Mouse (Mus musculus) hindbrain, embryonic 11.5 days (tissue): ENCODE data around the gene Higd1c. TPM values are rescaled to one million over a fixed set of nuclear protein-coding genes. Genes with fewer than 3 reads are reported as not detected.
"Not testable (repeated sequence)": the region's sequence is repeated elsewhere in the genome, so short reads cannot be mapped to it uniquely, and the experiment has no call there.

Source experiments
- ATAC-seq: fragments of 200-750 bp; cut with Nextera tagmentation; 2 replicates; pipeline ENCODE4 v1.8.0; 2017; ENCODE audit warnings: mild to moderate bottlenecking, moderate TSS enrichment, moderate library complexity; ENCODE audit not compliant: low FRiP score
- DNase-seq: peaks from one replicate; pipeline ENCODE4 v3.0.0-alpha.2; 2015; ENCODE audit warnings: low spot score
- H3K27ac ChIP-seq: fragments of 300-500 bp; sonication (generic); 2 replicates; pipeline ENCODE4 v1.5.1; 2014; ENCODE audit warnings: mild to moderate bottlenecking, low read depth, low read length
- H3K27me3 ChIP-seq: fragments of 300-500 bp; sonication (generic); 2 replicates; pipeline ENCODE4 v1.6.1; 2014; ENCODE audit warnings: mild to moderate bottlenecking, low read length, moderate library complexity, mixed read lengths; ENCODE audit not compliant: control insufficient read depth, insufficient read depth
- H3K36me3 ChIP-seq: fragments of 300-500 bp; sonication (generic); 2 replicates; pipeline ENCODE4 v1.6.1; 2014; ENCODE audit warnings: mild to moderate bottlenecking, low read length, moderate library complexity, mixed read lengths; ENCODE audit not compliant: control insufficient read depth, insufficient read depth
- H3K4me1 ChIP-seq: fragments of 300-500 bp; sonication (generic); replicated peaks from 2 replicates; pipeline ENCODE4 v1.6.1; 2014; ENCODE audit warnings: low read length, mixed read lengths; ENCODE audit not compliant: control insufficient read depth, insufficient read depth
- H3K4me2 ChIP-seq: fragments of 300-500 bp; sonication (generic); replicated peaks from 2 replicates; pipeline ENCODE4 v1.6.1; 2014; ENCODE audit warnings: mild to moderate bottlenecking, low read depth, low read length
- H3K4me3 ChIP-seq: fragments of 300-500 bp; sonication (generic); 2 replicates; pipeline ENCODE4 v1.5.1; 2014; ENCODE audit warnings: low read depth, low read length
- H3K9ac ChIP-seq: fragments of 300-500 bp; sonication (generic); 2 replicates; pipeline ENCODE4 v1.6.1; 2014; ENCODE audit warnings: low read depth, low read length
- H3K9me3 ChIP-seq: fragments of 300-500 bp; sonication (generic); 2 replicates; pipeline ENCODE4 v1.6.1; 2016; ENCODE audit warnings: low read length; ENCODE audit not compliant: control insufficient read depth
- WGBS: fragments of 180-500 bp; shearing (Covaris S2); extraction: QIAGEN DNeasy Blood & Tissue Kit; methylation state at CpG from one replicate; pipeline ENCODE4 v1.1.7; 2014; 5-methylcytosine and 5-hydroxymethylcytosine counted together
- polyA plus RNA-seq: library from polyadenylated mRNA; unstranded; fragments of >200 nt; fragmentation: Nextera tagmentation; extraction: Ambion mirVana; gene quantifications from 2 replicates; pipeline ENCODE4 v1.2.1, GENCODE M21; 2014

Gene Higd1c
- not detected in 2 replicates for polyA plus RNA-seq

DNA sequence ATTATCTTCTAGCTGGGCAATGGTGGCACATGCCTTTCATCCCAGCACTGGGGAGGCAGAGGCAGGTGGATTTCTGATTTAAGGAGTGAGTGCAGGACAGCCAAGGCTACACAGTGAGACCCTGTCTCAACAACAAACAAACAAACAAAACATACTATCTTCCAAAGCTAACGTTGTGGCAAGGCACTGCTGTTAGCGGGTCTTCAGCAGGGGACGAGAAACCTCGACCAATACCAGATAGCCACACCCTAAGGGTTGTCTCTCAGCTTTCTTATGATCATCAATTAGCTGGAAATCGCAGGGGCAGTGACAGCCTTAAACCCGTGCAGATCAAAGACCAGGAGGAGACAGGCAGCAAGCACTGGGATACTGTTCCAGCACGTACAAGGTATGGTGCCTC is at the start of gene Higd1c:
Gene Higd1c, plus strand, starts transcription at position 301 of the 400 bp plus-strand sequence.
- no peak within 1 kb of the TSS for H3K27ac ChIP-seq
- H3K9ac ChIP-seq = no peak within 1 kb of the TSS
- WGBS = 85% methylated on average over 7 of the region's 7 CpGs
- DNase-seq = no peak
- H3K4me1 ChIP-seq = no peaks in the 10 kb centered on the region
- no peak within 1 kb of the TSS for H3K4me3 ChIP-seq
- H3K27me3 ChIP-seq = no peaks in the 10 kb centered on the region
- no peak for ATAC-seq
- no peaks in the 10 kb centered on the region for H3K36me3 ChIP-seq
- H3K9me3 ChIP-seq = no peaks in the 10 kb centered on the region
- H3K4me2 ChIP-seq = no peak within 1 kb of the TSS

DNA sequence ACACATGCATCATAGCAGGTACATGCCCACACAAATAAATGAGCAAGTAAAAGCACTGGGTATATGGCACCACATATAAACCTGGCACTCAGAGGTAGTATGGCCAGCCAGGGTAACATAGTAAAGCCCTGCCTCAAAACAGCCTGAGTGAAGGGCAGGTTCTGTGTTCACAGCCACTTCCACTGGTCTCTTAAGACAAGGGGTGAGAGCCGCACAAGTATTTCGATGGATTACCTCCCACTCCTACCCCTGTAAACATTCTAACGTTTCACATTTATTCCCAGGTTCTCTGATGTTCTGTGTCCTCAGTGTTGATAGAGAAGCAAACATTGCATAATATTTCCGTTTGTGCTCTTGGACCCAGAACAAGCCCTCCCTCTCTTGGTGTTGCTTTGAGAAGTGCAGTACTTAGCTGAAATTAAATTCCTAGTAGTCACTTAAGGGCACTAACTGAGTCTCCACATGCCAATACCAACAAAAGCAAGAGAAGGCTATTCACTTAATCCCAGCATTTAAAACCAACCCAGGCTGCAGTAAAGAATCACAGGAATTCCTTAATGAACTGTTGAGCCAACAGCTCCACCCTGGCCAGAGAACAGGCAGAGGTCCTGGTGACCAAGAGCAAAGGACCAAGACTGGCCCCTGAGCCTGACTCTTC is 46.2 kb upstream of the Higd1c start:
- H3K27ac ChIP-seq, H3K4me2 ChIP-seq, H3K4me1 ChIP-seq, ATAC-seq, H3K4me3 ChIP-seq, H3K9ac ChIP-seq, H3K36me3 ChIP-seq, H3K9me3 ChIP-seq, DNase-seq, H3K27me3 ChIP-seq: not testable (repeated sequence)
- WGBS = 80% methylated on average over 4 of the region's 4 CpGs

DNA sequence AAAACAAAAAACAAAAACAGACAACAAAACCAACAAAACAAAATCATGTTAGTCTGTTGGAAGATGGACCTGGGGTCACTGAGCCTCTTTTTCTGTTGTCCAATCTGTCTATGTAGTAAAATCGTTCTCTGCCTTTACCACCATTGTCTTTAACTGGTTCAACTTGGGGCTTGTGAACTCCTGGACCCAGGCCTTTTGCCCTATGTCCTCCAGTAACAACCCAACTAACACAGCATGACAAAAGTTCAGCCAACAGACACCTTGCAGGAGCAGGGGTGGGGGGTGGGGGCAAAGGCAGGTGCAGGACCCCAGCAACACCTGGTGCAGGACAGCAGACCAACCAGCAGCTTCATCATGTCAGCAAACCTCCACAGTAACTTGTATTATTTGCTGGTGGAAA is 44.5 kb upstream of the Higd1c start:
- ATAC-seq (no peak), DNase-seq (no peak)
- no peaks in the 10 kb centered on the region for H3K27me3 ChIP-seq
- H3K27ac ChIP-seq = no peak overlapping the region
- H3K36me3 ChIP-seq = no peaks in the 10 kb centered on the region
- no peak overlapping the region for H3K9ac ChIP-seq
- H3K9me3 ChIP-seq = no peaks in the 10 kb centered on the region
- no peak overlapping the region for H3K4me3 ChIP-seq
- whole genome bisulfite sequencing = 84% methylated on average over 1 of the region's 1 CpGs
- H3K4me2 ChIP-seq = no peak overlapping the region
- H3K4me1 ChIP-seq = no peaks in the 10 kb centered on the region

DNA sequence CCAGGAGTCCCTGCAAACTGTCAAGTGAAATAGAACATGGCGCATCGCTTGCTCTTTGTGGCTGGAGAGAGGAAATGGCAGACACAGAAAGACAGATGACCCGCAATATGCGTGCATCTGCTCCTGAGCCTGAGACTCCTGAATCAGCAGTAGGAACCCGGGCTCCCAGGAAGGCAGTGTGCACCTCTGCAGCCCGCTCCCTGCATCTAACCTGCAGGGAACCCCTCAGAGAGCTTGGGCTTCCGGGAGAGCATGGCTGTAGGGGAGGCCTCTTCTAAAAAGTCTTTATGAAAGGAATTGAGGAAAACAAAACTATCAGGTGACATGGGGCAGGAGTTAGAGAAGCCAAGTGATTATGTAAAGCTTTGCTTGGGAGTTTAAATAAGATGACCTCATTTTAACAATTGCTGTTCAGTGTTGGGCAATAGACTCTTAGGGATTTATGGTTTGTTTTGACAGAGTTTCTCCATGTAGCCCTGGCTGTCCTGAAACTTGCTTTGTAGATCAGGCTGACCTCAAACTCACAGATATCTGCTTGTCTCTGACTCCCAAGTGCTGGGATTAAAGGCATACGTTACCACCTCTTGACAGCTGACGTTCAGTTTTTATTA is 43.9 kb upstream of the Higd1c start:
- Histone ChIP-seq H3K9me3 (no peaks in the 10 kb centered on the region), H3K4me3 (no peak overlapping the region), H3K27me3 (no peaks in the 10 kb centered on the region), H3K36me3 (no peaks in the 10 kb centered on the region), H3K4me1 (no peaks in the 10 kb centered on the region), H3K9ac (no peak overlapping the region), H3K27ac (no peak overlapping the region), H3K4me2 (no peak overlapping the region)
- DNase-seq (no peak), ATAC-seq (no peak)
- 82% methylated on average over 9 of the region's 9 CpGs for WGBS

DNA sequence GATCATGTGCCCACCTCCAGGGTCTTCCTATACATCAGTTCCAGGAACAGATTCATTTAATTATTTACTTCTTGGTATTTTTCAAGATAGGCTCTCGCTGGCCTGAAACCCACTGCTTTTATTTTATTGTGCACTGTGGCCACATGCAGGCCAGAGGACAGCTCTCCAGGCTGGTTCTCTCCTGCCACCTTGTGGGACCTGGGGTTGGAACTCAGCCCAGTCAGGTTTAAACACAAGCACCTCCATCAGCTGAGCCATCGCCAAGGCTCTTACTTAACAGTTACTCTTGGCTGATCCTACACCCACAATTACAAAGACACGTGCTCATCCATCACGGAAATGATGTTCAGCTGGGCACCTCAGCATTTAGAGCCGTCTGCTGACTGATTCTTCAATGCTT is 43.2 kb upstream of the Higd1c start:
- H3K9me3 ChIP-seq = no peaks in the 10 kb centered on the region
- no peak for DNase-seq
- no peak overlapping the region for H3K4me3 ChIP-seq
- 62% methylated on average over 5 of the region's 5 CpGs for WGBS
- H3K36me3 ChIP-seq = no peaks in the 10 kb centered on the region
- ATAC-seq = no peak
- H3K9ac ChIP-seq = no peak overlapping the region
- H3K4me1 ChIP-seq = no peaks in the 10 kb centered on the region
- no peak overlapping the region for H3K27ac ChIP-seq
- no peaks in the 10 kb centered on the region for H3K27me3 ChIP-seq
- H3K4me2 ChIP-seq = no peak overlapping the region

DNA sequence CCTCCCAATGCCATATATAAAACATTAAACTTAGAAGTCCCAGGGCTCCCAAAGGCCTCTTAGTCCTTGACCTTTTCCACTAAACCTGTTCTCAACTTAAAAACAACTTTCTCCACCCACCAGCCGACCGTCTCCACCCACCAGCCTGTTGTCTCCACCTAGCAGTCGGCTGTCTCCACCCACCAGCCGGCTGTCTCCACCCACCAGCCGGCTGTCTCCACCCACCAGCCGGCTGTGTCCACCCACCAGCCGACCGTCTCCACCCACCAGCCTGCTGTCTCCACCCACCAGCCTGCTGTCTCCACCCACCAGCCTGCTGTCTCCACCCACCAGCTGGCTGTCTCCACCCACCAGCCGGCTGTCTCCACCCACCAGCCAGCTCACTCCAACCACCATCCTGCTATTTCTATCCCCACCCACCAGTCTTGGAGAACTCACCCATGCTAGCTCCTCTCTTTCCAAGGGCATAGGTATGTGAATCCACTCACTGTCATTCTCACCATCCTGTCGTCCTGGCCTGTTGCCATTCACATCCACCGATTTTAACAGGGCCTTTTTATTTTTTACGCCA is 40.2 kb upstream of the Higd1c start:
- DNase-seq (no peak), ATAC-seq (no peak)
- Histone ChIP-seq H3K4me2 (no peak overlapping the region), H3K27ac (no peak overlapping the region), H3K4me3 (no peak overlapping the region), H3K9me3 (no peaks in the 10 kb centered on the region), H3K27me3 (no peaks in the 10 kb centered on the region), H3K4me1 (no peaks in the 10 kb centered on the region), H3K9ac (no peak overlapping the region), H3K36me3 (no peaks in the 10 kb centered on the region)
- 87% methylated on average over 12 of the region's 12 CpGs for WGBS

DNA sequence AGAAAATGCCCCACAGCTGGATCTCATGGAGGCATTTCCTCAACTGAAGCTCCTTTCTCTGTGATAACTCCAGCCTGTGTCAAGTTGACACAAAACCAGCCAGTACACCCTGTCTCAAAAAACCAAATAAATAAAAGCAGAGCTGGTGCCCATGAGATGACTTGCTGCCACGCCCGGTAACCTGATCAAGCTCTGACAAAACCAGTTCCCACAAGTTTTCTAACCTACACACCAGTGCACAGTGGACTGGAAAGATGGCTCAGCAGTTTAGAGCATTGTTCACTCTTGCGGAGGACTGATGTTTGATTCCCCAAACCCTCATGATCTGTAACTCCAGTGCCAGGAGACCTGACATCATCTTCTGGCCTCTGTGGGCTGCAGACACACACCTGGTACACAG is 39.1 kb upstream of the Higd1c start:
- Histone ChIP-seq H3K27me3 (no peaks in the 10 kb centered on the region), H3K4me1 (no peaks in the 10 kb centered on the region), H3K27ac (no peak overlapping the region), H3K9me3 (no peaks in the 10 kb centered on the region), H3K36me3 (no peaks in the 10 kb centered on the region), H3K9ac (no peak overlapping the region), H3K4me3 (no peak overlapping the region), H3K4me2 (no peak overlapping the region)
- DNase-seq = no peak
- 95% methylated on average over 3 of the region's 3 CpGs for WGBS
- no peak for ATAC-seq

DNA sequence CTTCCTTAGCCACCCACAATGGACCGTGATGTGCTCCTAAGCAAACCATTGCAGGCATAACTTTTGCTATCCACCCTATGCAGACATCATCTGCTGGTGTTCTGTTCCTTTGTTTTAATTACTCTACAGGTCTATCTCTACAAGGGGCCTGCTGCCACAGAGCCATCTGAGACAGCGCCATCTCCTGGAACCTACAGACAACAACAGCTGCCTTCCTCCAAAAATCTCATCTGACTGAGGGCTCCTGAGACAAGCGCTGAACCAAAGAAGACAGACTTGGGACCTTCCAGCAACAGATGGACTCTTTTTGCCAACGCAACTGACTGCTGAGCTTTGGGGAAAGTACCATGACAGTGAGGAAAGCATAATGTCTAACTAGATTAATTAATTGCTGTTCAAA is 36.3 kb upstream of the Higd1c start:
- H3K27me3 ChIP-seq, DNase-seq, H3K4me3 ChIP-seq, H3K36me3 ChIP-seq, H3K4me2 ChIP-seq, H3K9ac ChIP-seq, ATAC-seq, H3K27ac ChIP-seq, H3K9me3 ChIP-seq, H3K4me1 ChIP-seq: not testable (repeated sequence)
- 63% methylated on average over 3 of the region's 4 CpGs for WGBS

DNA sequence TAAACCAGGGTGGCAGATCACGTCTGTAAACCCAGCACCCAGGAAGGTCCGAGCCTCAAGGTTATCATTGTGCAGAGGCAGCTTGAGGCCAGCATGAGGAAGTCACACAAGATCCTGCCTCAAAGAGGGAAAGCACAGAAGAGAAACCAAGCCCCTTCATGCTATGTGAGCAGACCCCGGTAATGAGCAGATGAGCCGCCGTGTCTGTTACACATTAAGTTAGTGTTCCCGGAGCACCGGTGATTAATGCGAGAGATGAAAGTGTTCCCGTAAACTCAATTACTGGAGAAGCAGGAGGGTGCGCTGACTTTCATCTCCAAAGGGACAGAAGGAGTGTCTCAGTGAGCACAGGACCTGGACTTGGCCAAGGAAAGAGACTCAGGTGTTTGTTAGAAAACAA is 35.0 kb upstream of the Higd1c start:
- H3K9me3 ChIP-seq, DNase-seq, H3K4me2 ChIP-seq, H3K4me1 ChIP-seq, ATAC-seq, H3K9ac ChIP-seq, H3K4me3 ChIP-seq, H3K27ac ChIP-seq, H3K27me3 ChIP-seq, H3K36me3 ChIP-seq: not testable (repeated sequence)
- 72% methylated on average over 9 of the region's 10 CpGs for WGBS
